Mouse (Mus musculus) C2C12 (cell line): Measurements from ENCODE around the gene Cdkn2d.

ENCODE experiments used
- CTCF ChIP-seq: IDR thresholded peaks from one replicate; pipeline ENCODE4 v1.5.1; 2011; ENCODE audit not compliant: control insufficient read depth, insufficient read depth, insufficient read length
- MAX ChIP-seq: IDR thresholded peaks from one replicate; pipeline ENCODE4 v1.6.1; 2011; ENCODE audit warnings: mild to moderate bottlenecking, control low read depth
- MYOD1 ChIP-seq: IDR thresholded peaks from one replicate; pipeline ENCODE4 v1.6.1; 2011; ENCODE audit warnings: low read depth; ENCODE audit not compliant: control insufficient read depth, insufficient read length
- MYOG ChIP-seq: IDR thresholded peaks from one replicate; pipeline ENCODE4 v1.6.1; 2011; ENCODE audit not compliant: control insufficient read depth, insufficient read length; ENCODE audit errors: extremely low read depth
- USF1 ChIP-seq: IDR thresholded peaks from one replicate; pipeline ENCODE4 v1.6.1; 2011; ENCODE audit warnings: low read depth, mild to moderate bottlenecking, control low read depth, moderate library complexity

DNA sequence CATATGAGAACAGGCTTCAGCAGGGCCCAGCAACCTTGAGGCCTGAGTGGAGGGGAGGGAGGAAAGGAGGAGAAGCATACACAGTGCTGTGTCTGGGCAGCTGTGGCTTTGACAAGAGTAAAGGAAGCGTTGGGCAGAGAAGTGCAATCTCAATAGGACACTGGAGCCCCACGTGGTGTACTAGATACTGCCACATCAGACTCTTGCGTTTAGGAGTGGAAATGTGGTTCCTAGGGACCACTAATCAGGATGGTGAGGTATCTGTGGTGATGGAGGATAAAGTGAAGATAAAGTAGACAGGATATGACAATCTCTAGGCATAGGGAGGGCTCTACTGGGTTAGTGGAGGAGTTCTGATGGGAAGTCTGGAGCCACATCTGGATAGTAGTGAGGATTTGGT, 4.5 kb downstream of the Cdkn2d start:
- no peak for TF ChIP-seq CTCF
- no peak for TF ChIP-seq MAX
- no peak for TF ChIP-seq MYOD1
- no peak for TF ChIP-seq MYOG
- no peak for TF ChIP-seq USF1
